Mouse (Mus musculus): ENCODE results near the gene Gpbar1. TPM values are rescaled to one million over a fixed set of nuclear protein-coding genes. Genes with fewer than 3 reads are reported as not detected.
"Not testable (repeated sequence)": the region's sequence is repeated elsewhere in the genome, so short reads cannot be mapped to it uniquely, and the experiment has no call there.

Gpbar1 gene
- total RNA-seq, 4 experiments from 2014 or later = not detected

DNA sequence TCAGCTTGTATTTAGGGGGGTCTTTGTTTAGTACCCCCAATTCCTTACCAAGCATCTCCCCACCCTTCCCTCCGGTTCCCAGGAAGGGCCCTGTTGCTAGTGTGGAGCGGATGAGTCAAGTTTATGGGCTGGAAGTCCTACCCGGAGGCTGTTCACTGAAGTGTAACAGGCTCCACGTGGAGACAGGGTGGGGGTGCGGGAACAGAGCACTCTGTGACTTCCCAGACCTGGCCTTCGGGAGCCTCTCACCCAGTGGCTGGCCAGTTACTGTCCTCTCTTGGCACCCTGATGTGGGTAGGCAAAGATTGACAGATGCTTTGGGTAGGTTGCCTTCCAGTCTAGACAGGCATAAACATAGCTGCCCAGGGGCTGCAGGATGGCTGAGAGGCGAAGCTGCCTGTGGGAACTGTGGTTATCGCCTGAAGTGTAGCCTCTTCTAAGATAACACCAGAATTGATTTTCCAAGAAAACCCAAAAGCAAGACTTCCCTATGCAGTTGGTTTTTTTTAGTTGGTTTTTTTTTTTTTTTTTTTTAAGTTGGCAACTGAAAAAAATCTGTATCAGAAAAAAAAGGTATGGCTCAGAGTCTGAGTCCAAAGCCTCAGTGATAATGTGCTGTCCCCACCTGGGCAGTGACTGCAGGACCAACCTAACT, 340 bp upstream of the Gpbar1 start:
- DNase-seq (ENCODE audit: low spot score in 2 of 2) = no peak

DNA sequence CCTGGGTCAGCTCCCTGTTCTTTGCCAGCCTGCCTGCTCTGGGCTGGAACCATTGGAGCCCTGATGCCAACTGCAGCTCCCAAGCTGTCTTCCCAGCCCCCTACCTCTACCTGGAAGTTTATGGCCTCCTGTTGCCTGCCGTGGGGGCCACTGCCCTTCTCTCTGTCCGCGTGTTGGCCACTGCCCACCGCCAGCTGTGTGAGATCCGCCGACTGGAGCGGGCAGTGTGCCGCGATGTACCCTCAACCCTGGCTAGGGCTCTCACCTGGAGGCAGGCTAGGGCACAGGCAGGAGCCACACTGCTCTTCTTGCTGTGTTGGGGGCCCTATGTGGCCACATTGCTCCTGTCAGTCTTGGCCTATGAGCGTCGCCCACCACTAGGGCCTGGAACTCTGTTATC, 638 bp downstream of the Gpbar1 start:
- DNase-seq (ENCODE audit: low spot score in 2 of 2) = no peak

DNA sequence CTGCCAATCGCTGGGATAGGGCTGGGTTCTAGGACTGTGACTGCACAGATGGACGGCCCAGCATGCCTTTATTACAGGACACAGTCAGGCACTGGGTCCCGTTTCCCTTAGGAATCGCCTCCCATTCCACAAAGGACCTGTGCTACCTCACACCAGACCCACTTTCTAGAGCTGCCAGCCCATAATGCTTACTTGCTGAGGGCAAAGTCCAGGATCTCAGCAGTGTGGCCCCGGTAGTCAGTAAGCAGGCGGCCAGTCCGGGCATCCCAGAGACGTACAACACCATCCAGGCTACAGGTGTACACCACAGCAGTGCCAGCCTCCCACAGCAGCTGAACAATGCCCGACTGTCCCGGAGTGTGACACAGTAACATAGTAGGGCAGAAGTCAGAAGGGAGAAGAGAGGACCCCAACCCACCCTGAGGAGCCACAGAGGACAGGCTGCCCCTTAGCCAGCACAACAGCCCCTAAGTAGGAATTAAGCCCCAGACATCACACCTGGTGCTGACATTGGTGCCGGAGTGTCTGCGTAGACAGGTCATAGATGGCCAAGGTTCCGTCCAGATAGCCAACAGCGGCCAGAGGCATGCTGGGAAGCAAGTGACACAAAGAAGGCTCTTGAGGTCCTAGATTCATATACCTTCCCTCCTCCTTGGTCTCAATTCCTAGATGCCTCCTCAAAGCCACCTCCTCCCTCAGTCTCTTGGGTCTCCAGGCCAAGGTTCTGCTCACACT, 2.4 kb downstream of the Gpbar1 start:
- DNase-seq (ENCODE audit: low spot score in 2 of 2) = no peak

DNA sequence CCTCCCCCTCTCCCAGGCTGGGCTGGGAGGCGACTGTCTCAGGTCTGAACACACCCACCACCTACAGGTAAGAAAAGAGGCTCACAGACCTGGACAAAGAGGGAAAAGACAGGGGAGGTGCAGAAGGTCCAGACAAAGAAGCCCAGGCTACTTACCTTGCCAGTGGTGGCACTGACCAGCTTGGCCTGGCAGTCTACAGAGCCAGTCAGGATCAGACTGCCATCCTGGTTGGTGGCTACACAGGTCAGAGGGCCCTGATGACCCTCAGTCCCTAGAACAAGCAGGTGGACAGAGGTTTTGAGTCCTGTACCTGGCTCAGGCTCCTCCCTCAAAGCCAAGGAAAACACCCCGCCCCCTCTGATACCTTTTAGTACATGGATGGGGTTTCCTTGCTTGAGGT, 3.0 kb downstream of the Gpbar1 start:
- no peak for DNase-seq (ENCODE audit: low spot score in 2 of 2)

DNA sequence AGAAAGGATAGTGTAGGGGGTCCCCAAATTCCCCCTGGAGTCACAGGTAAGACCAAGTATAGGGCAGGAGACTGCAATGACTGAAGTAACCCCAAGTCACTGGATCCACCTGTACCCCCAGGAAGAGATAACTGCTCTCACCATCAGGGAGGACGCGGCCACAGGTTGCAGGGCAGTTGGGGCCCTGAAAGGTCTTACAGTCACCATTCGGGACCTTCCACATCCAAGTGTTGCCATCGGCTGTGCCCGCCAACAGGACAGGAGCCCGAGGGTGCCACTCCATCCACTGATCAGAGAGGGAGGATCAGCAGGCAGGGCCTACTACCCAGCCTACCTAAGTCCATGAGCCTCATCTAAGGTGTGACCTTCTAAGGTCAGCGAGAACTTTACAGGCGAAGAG, 3.5 kb downstream of the Gpbar1 start:
- no peak for DNase-seq (ENCODE audit: low spot score in 2 of 2)

DNA sequence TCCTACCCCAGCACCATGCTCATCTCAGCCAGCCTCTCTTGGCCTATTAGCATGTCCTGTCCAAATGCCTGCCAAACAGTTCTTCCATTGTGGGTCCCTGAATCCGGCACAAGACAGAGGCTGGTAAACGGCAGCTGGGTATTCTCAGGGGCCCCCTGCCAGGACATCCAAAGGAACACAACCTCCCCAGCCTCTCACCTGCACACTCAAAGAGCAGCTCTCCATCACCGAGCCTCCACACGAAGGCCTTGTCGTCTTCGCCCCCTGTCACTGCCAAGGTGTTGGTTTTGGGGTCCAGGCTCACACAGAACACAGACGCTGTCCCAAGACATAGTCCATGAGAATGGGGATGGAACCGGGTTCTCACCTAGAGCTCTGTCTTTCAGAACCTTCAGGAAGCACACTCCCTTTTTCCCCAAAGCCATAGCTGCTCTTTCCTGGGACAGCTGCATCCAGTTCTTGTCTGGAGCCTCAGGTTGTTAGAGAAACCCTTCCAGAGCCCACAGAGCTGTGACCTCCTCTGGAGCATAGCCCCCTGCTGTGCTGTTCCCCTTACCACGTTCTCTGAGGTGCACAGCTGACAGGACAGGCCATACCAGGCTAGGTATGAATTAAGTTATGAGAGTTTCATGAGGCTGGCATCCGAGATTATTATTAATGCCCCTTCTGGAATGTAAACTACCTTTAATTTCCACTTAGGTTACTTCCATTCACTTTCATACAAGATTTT, 4.7 kb downstream of the Gpbar1 start:
- DNase-seq (ENCODE audit: low spot score in 2 of 2) = no peak

DNA sequence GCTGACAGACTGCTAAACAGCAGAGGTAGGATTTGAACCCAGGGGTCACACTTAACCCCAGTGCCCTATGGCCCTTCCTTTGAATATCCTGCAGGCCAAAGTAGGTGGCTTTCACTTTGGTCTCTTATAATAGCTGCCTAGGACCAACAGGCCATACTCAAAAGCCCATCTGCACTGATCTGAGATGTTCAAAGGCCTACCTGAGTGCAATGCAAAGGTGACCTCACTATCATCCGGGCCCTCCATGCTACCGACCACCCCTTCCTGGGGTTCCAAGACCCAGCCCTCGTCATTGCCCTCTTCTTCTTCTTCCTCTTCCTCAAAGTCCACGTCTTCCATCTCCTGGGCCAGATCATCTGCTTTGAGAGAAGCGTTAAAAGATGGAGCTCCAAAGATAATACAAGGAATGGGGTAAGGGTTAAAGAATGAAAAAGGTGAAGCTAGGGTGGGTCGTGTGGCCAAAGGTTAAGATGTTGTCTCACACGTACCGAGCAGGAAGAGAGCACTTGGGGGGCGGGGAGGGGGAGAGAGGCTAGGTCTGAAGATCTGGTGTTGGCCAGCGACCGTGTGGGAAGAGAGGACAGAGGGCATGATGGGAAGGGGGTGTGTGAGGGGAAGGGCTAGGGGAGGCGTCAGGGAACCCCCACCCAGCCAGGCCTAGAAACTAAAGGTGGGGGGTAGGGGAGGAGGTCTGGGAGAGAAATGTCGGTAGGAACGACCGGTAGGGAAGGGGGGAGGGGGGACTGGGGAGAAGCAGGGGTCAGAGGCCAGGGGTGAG, 5.5 kb downstream of the Gpbar1 start:
- no peak for DNase-seq (ENCODE audit: low spot score in 2 of 2)

DNA sequence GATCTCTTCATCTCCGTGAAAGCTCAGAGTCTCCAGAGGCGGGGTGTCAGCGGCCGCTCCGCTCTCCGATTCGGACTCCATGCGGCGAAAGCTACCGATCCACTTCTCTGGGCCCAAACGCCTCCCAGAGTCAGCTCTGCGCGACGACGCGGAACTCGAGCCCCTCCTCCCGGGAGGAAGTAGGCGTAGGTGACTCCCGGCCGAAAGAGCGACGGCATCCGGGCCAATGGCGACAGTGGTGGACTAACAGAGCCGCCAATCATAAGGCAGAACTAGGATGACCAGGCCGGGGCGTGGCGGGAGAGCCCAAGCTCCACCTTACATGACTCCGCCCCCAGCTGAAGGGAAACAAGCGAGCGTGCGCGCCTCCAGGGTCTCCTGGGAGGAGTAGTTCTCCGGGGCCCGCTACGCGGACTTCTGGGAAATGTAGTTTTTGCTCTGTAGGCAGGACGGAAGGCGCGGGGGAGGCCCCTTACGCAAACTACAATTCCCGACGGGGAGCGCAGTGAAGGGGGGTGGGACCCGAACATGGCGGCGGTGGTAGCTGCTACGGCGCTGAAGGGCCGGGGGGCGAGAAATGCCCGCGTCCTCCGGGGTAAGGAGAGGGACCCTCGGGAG, 6.3 kb downstream of the Gpbar1 start, which contains the start of the genes Aamp and Pnkd:
TSS of gene Aamp (minus strand) at position 196 of the 618 bp plus-strand sequence.
TSS of gene Pnkd (plus strand) at position 388 of the 618 bp plus-strand sequence.
- DNase-seq (ENCODE audit: low spot score in 2 of 2) = peak; percentile 100

DNA sequence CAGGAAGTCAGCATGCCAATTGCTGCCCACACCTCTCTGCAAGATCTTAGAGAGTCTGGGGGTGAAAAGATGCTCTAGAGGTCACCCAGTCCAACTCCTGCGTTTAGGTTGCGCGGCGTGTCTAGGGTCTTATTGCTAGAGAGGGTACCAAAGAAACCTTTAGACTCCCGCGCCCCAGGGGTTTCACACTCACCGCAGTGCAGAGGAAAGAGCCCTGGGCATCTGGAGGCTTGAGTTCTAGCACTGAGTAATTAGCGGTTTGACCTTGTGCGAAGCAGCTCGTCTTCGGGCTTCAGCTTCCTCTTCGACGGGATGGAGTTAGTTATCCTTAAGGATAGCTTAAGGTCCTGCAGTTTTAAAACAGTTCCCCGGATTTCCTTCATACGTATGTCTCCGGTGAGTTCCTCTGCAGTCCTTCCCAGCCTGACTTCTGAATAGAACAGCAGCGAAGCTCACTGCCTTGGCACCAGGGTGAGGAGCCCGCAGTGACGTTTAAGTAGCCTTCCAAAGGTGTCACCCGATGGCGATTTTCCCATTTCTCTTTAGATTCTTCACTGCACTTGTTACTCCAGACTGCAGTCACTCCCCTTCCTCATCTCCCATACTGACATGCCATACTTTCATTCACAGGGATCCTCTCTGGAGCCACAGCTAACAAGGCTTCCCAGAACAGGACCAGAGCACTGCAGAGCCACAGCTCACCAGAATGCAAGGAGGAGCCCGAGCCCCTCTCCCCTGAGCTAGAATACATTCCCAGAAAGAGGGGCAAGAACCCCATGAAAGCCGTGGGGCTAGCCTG, 7.1 kb downstream of the Gpbar1 start:
- peak in 1 of 2 experiments; percentile 22 for DNase-seq (ENCODE audit: low spot score in 2 of 2)

DNA sequence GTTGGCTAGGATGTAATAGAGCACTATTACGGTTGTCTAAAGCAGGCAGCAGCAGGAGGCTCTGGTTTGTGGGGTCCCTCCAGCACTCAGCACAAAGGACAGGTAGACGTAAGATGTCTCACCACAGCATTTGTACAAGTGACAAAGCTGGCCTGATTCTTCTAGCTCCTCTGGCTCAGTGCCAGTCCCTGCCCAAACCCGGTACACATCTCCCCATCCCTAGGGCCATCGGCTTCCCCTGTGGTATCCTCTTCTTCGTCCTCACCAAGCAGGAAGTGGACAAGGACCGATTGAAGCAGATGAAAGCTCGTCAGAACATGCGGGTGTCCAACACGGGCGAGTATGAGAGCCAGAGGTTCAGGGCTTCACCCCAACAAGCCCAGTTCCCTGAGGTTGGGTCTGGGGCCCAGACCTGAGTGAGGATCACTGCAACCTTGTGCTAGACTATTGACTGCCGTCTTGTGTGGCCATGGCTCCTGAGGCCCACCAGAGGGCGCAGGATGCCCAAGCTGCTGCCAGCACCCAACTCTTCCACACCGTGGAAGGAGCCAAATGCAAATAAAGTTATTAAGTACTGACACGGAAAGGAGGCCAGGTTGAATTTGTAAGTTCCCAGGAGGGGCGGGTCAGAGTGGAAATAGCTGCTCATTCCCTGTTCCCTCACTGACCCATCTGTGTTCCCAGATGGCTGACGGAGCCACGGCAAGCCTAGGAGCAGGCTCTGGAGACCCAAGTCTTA, 8.7 kb downstream of the Gpbar1 start:
- not testable (repeated sequence) for DNase-seq (ENCODE audit: low spot score in 2 of 2)

DNA sequence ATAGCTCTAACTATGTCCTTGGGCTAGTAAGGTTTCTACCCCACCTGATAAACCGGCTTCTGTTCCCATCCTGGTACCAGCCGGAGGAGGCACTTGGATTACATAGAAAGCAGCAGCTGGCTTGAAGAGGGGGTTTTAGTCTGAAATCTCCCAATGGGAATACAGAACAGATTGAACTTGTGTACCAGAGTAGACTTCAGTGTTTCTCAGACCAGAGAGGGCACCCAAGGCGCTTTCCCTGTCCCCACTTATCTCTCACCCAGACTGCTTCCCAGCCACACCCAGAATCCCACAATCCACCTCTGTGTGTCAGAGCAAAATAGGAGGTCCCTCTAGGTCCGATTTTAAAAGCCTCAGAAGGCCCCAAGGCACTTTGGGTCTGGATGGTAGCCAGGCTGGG, 10.0 kb downstream of the Gpbar1 start:
- no peak for DNase-seq (ENCODE audit: low spot score in 2 of 2)

DNA sequence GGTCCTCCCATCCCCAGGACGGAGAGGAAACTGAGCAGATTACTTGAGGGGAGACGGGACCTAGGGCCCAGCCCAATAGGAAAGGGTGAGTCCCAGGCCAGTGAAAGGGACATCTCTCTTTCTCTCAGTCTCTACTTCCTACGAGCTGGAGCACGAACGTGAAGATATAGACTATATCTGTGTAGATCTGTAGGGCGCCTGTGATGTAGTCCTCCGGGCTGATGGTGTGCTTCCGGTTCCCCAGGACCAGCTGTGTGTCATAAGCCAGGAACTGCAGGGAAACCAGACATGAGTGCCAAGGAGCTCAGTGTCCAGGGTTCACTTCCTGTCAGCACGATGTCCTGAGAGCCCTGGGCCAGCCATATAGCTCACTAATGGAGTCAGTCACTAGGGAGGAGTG, 10.9 kb downstream of the Gpbar1 start:
- DNase-seq (ENCODE audit: low spot score in 2 of 2) = no peak

DNA sequence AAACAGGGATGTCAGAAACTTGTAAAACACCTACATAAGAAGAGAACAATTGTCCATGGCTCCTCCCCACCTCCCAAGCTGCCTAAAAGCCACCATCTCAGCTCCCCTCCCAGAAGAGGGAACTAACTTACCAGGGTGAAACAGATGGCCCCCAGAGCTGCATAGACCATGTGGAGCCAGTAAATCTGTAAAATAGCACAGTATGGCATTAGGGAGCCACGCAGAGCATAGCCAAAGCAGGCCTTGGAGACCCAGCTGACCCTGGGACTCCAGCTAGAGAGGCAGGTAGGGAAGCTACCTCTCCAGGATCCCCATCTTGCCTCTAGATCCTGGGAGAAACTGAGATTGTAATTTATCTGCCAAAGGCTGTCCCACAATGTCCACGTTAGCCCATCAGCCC, 11.4 kb downstream of the Gpbar1 start:
- DNase-seq (ENCODE audit: low spot score in 2 of 2) = no peak

DNA sequence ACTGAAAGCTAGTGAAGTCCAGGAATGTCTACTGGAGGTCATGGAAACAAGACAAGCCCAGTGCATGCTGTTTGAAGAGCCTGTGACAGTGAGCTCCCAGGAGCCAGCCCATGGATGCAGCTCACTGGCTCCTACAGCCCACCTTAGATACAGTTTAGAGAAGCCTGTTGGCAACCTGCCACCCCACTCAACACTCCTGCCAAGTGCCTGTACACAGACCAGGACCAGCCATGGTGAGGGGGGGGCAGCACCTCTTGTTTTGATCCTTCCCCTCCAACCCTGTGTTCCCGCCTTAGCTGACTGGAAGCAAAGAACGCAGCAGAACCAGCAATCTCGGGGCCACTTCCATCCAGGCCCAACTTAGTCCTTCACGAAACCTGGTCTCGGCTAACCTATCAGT, 11.8 kb downstream of the Gpbar1 start:
- DNase-seq (ENCODE audit: low spot score in 2 of 2) = no peak

DNA sequence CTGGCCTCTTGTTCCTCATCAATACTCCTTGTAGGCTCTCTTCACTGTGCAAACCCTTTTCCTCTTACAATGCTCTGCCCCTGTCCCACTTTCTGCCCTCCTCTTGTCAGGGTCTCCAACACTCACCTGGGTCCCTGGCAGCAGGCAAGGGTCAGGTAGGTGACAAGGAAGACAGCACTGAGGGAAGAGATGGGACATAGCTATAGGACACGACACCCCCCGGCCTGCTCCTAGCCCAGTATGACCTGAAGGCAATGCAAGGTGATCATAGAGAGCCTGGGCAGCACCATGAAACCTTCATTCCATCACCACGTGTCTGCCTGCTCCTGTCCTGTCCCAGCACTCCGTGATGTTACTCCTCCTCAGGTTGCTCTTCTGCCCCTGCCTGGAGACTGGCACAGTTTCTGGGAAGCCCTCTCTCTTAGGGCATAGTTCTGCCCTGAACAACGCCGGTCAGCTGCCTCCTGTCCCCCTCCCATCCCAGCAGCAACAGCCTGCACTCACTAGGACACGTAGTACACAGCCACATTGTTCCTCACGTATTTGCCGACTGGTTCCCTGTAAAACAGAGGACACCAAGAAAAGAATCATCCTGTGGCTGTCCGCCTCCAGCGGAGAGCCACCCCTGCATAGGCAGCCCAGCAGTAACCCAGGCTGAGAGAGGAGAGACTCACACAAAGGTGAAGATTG, 14.1 kb downstream of the Gpbar1 start:
- DNase-seq (ENCODE audit: low spot score in 2 of 2) = no peak

DNA sequence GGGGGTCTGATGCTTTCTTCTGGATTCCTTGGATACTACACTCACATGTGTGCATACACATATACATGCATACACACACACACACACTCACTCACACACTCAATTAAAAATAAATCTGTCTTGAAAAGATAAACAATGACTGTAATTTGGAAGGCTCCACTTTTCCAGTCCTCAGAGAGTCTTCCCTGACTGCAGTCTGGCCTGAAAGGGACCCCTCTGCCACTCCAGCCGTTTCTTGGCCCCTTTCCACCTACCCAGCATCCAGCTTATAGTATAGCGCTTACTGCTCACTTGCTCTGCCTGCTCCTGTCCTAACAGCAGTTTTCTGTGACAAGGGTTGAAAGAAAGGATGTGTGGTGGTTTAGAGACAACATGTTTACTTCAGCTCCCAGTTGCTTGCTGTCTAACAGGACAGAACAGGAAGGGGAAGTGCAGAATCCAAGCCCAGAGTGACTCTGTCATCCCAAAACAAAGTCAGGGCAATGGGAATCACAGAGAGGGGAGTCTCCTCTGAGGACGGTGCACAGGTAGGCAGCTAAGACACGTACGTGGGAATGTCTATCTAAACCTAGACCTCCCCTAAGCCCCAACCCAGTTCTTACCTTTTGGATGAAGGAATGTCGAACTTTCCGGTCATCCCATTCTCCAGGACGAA, 15.1 kb downstream of the Gpbar1 start:
- no peak for DNase-seq (ENCODE audit: low spot score in 2 of 2)

DNA sequence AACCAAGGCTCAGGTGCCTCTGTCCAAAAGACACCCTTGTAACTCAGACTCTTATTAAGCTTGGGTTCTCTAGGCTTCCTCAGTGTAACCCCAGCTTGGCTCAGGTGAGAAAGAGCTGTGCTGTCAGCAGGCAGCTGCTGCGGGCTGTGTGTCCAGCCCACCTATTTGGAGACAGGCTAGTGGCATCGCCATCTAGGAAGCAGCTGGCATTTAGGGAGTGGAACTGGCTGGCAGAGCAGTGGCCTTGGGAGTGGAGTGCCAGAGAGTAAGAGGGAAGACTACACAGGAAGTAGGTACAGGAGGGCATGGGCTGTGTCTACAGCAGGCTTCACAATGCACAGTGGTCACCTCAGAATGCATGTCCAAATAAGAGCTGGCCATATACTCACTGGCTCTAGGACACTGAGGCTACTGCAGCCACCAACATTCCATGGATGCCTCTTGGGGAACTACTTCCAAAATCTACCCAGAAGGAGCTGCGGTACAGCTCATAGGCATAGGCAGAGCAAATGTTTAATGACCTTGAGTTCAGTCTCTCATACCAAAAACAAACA, 15.8 kb downstream of the Gpbar1 start:
- no peak for DNase-seq (ENCODE audit: low spot score in 2 of 2)
